Mouse (Mus musculus) mesoderm, embryonic 11.5 days (tissue): ENCODE data around the gene Irf2bp2.

Experiments used
- DNase-seq: peaks from one replicate; pipeline ENCODE4 v3.0.0-alpha.2; 2012; ENCODE audit warnings: low read depth, low spot score

The Irf2bp2 gene

GRCm38 (mm10) chr8:126593889-126594480 is at the start of gene Irf2bp2:
Irf2bp2 (minus strand) TSS chr8:126593986.
- peak; percentile 96 for DNase-seq

- DNase-seq: no peak
These were observed 48.9 kb upstream of the Irf2bp2 start for GRCm38 (mm10) chr8:126642665-126643064.

GRCm38 (mm10) chr8:126641568-126642295 is 47.9 kb upstream of the Irf2bp2 start:
- no peak for DNase-seq

- no peak for DNase-seq
These were observed 45.4 kb upstream of the Irf2bp2 start for GRCm38 (mm10) chr8:126639161-126639560.

- no peak for DNase-seq
These were observed 44.2 kb upstream of the Irf2bp2 start for GRCm38 (mm10) chr8:126638027-126638426.

GRCm38 (mm10) chr8:126634541-126635048 is 40.8 kb upstream of the Irf2bp2 start:
- DNase-seq: no peak

- no peak for DNase-seq
These were observed 34.8 kb upstream of the Irf2bp2 start for GRCm38 (mm10) chr8:126628616-126629015.

GRCm38 (mm10) chr8:126626415-126626814 is 32.6 kb upstream of the Irf2bp2 start:
- DNase-seq: no peak

GRCm38 (mm10) chr8:126622111-126622795 is 28.5 kb upstream of the Irf2bp2 start:
- no peak for DNase-seq

- no peak for DNase-seq
These were observed 26.9 kb upstream of the Irf2bp2 start for GRCm38 (mm10) chr8:126620721-126621120.

GRCm38 (mm10) chr8:126619487-126619886 is 25.7 kb upstream of the Irf2bp2 start:
- no peak for DNase-seq

- DNase-seq: no peak
These were observed 23.9 kb upstream of the Irf2bp2 start for GRCm38 (mm10) chr8:126617665-126618064.

GRCm38 (mm10) chr8:126616736-126617135 is 22.9 kb upstream of the Irf2bp2 start:
- DNase-seq: no peak

- peak; percentile 42 for DNase-seq
These were observed 22.0 kb upstream of the Irf2bp2 start for GRCm38 (mm10) chr8:126615765-126616164.

- DNase-seq: no peak
These were observed 20.9 kb upstream of the Irf2bp2 start for GRCm38 (mm10) chr8:126614740-126615132.

- no peak for DNase-seq
These were observed 20.4 kb upstream of the Irf2bp2 start for GRCm38 (mm10) chr8:126614062-126614739.

- no peak for DNase-seq
These were observed 19.4 kb upstream of the Irf2bp2 start for GRCm38 (mm10) chr8:126613143-126613542.

GRCm38 (mm10) chr8:126612739-126613138 is 19.0 kb upstream of the Irf2bp2 start:
- DNase-seq: no peak

GRCm38 (mm10) chr8:126610713-126611112 is 16.9 kb upstream of the Irf2bp2 start:
- DNase-seq: no peak

GRCm38 (mm10) chr8:126609556-126610263 is 15.9 kb upstream of the Irf2bp2 start:
- DNase-seq: no peak

GRCm38 (mm10) chr8:126603241-126603947 is 9.6 kb upstream of the Irf2bp2 start:
- no peak for DNase-seq
